Mouse (Mus musculus) liver, embryonic 14.5 days (tissue): ENCODE results near the gene Nme3.

ENCODE experiments used
- CTCF ChIP-seq: IDR thresholded peaks from 2 replicates; pipeline ENCODE4 v1.5.1; 2016; ENCODE audit warnings: antibody characterized with exemption, low read depth, control low read depth
- EP300 ChIP-seq: IDR thresholded peaks from 2 replicates; pipeline ENCODE4 v1.6.1; 2016; ENCODE audit warnings: antibody characterized with exemption, low read depth

GRCm38 (mm10) chr17:24861785-24862184 is 34.5 kb upstream of the Nme3 start:
- TF ChIP-seq CTCF (no peak), EP300 (no peak)
